Mouse (Mus musculus): Measurements from ENCODE around the gene Jchain.
"Not testable (repeated sequence)": the region's sequence is repeated elsewhere in the genome, so short reads cannot be mapped to it uniquely, and the experiment has no call there.

Jchain gene

DNA sequence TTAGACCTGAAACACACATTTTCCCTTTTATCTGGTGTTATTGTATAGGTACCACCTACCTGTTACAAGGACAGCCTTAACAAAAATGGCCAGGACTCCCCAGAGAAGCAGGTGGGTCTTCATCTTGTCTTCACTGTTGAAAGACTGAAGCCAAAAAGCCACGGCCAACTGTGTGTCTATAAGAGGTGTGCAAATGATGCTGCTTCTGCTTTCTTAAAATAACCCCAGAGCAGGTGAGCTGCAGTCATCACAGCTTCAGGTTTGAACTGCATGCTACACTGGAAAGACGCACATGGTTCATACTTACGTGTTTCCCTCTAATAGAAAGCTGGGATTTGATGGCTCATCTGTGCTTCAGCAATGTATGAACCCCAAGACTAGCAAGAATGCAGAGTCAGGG, at the start of gene Jchain:
Gene Jchain, minus strand, starts transcription at position 235 of the 400 bp plus-strand sequence.
- no peak for DNase-seq (ENCODE audit: low spot score)

DNA sequence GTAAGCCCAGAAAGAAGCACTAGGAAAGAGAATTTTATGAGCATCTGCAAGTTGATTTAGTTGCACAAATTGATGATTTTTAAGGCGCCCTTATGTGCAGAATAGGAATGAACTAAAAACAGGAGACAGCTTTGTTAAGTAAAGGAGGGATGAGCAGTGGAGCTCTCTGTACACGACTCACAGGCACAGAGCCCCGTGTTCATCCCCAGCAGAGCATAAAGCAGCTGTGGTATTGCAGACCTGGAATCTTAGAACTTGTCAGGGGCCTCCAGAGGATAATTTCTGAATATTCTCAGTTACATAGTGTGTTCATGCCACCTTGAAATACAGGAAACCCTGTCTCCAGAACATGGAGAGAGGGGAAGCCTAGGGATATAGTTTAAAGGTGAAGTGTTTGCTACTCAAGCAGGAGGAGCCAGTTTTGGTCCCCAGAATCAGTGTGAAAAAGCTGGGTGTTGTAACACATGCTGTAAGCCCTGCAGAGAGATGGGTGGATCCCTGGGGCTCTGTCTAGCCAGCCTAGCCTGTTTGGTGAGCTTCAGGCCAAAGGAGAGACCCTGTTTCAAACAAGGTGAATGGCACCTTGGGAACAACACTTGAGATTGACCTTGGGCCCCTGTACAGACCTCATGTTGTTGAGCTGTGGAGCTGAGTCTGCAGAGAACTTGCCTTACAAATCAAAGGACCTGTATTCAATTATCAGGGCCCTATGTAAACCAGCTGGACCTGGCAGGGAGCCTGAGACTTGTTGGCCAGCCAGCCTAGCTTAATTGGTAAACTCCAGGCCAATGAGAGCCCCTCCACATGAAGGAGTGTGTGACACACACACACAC, 48.0 kb upstream of the Jchain start:
- DNase-seq (ENCODE audit: low spot score) = no peak

DNA sequence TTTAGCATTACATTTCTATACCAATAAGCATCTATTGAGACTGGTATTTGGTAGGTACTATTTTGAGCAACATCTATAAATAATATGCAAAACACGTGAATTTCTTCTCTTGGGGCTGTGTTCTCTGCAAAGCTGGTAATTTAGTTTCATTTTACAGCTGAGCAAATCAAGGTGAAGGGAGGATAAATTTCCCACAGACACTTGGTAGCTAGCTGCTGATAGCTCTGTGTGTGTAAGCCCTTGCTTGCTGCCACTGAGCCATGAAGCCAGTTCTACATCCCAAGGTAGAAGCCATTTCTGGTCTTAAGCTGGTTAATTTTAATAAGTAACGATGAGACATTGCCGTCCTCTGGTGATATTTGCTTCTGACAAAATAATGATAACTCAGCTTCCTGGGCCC, 47.1 kb upstream of the Jchain start:
- no peak for DNase-seq (ENCODE audit: low spot score)

DNA sequence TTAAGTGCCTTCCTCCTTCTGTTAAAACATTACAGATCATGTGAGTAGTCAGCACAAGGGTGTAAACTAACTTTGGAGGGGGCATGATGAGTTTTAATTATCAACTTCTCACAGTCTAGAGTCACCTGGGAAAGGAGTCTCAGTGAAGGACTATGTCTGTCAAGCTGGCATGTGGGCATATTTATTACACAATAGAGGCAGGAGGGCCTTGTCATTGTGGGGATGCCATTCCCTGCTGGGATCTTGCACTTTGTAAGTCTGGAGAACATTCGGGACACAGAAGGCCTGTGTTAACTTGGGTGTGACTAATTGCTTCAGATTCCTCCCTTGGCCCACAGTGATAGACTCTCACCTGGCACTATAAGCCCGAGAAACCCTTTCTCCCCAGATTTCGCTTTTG, 41.9 kb upstream of the Jchain start:
- no peak for DNase-seq (ENCODE audit: low spot score)

DNA sequence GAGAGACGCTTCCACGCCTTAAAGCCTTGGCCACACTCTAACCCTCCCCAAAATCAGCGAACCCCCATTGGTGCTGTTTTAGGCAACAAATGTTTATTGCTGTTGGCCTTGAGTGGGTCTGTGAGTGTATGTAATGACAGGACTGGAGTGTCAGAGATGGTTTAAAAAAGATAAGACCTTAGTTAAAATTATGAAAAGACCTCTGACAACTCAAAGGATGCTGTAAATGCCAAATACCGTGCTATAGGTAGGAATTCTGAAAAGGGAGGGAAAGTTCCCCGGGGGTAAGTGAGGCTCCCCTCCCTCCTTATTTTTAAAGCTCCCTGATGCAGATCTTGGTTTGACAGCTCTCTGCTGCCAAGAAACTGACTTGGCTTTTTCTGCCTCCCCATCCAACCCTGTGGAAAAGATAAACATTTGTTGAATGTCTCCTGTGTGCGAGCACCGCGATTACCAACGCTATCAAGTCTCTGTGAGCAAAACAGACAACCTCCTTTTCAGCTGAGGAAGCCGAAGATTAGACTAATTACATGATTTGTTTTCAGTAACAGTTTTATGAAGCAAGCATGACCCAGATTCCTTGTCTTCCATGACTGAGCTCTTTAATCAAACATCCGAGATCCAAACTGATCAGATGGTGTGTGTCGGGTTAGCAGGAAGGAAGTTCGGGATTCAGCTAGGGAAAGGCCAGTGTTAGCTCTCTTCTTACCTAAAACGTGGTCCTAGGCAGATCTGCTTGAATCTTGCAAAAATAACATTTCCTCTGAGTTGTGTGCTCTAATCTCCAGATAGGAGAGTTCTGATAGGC, 38.5 kb upstream of the Jchain start:
- no peak for DNase-seq (ENCODE audit: low spot score)

DNA sequence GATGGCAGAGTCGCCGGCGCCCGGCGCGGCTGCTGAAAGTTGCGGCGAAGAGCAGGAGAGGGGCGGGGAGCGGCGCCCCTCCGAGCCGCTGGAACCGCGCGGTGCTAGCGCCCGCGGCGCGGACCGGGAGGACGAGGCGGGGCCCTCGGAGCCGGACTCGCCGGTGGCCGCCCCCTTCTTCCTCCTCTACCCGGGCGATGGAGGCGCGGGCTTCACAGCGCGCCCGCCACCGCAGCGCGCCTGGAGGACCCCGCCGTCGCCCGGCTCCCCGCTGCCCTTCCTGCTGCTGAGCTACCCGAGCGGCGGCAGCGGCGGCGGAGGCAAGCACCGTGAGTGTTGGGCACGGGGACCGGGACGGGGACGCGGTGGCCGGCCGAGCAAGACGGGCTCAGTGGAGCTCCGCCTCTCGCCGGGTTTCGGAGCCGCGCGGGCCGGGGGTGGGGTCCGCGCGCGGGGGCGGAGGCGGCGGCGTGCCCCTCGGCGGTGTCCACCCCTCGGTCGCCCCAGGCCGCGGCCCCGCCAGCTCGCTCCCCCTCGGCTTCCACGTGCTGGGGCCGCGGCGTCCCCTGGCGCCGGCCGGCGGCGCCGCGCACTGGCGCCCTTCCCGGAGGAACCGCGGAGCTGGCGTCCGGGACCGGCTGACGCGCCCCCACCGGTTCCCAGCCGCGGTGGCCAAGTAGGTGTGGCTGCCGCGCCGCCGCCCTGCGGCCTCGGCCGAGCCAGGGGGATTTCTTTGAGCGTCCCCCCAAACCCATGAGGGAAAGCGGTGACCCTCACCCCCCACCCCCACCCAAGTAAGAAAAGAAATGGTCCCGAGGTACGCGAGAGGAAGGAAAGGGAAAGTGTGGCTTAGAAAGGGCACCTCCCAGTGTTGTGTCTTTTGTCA, 37.7 kb upstream of the Jchain start:
- no peak for DNase-seq (ENCODE audit: low spot score)

DNA sequence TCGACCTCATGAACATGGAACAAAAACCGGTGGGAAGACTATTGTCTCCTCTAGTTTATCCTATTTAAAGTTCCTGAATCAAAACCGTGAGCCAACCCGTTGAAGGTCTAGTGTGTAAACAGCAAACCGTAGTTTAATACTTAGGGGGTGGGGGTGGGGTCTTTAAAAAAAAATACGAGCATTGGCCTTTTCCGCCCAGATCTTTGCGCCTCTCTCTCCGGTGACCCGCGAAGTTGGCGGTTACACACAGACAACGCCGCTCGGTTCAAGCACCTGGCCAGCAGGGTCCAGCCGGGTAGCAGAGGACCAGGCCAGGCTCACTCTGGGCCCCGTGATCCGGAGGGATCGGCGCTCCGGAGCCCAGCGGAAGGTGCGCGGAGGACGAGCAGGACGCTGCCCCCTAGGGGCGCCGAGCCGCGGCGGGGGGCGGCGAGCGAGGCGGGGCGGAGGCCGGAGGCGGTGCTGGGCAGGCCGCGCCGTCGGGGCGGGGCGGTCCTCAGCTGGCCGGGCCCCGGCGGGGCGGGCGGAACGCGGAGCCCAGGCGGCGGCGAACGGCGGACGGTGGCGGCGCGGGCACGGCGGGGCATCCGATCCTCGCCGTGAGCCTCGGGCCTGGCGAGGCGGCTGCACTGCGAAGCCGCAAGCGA, 36.9 kb upstream of the Jchain start, which contains the start of gene Rufy3:
Gene Rufy3, plus strand, starts transcription at position 540 of the 647 bp plus-strand sequence.
- peak; percentile 53 for DNase-seq (ENCODE audit: low spot score)

DNA sequence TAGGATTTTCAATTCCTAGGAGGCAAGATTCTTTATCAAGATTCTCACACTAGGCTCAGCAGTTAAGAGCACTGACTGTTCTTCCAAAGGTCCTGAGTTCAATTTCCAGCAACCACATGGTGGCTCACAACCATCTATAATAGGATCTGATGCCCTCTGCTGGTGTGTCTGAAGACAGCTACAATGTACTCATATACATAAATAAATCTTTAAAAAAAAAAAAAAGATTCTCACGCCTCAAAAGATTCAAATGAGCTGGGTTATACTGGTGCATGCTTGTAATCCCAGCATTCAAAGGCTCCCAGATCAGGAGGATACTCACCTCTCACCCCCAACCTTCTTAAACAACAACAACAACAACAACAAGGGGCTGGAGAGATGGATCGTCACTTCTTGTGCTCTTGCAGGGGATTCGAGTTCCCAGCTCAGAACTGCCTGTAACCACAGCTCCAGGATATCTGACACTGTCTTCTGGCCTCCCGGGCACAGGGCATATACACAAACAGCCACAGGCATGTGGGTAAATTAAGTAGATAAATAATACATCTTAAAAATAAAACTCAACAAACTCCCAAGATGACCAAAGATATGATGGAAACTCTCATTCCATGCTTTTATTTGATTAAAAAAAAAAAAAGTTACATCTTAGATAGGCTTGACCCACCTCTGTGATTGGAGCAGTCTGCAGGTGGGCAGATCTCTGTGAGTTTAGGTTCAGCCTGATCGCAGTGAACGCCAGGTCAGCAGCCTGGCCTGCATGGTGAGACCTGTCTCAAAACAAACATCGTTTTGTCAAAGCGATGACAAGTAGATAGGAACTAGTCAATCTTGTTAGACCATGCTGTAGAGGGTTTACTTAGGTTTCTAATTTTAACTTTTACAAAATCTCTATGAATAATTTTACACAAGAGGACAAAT, 35.4 kb upstream of the Jchain start:
- DNase-seq (ENCODE audit: low spot score) = no peak

DNA sequence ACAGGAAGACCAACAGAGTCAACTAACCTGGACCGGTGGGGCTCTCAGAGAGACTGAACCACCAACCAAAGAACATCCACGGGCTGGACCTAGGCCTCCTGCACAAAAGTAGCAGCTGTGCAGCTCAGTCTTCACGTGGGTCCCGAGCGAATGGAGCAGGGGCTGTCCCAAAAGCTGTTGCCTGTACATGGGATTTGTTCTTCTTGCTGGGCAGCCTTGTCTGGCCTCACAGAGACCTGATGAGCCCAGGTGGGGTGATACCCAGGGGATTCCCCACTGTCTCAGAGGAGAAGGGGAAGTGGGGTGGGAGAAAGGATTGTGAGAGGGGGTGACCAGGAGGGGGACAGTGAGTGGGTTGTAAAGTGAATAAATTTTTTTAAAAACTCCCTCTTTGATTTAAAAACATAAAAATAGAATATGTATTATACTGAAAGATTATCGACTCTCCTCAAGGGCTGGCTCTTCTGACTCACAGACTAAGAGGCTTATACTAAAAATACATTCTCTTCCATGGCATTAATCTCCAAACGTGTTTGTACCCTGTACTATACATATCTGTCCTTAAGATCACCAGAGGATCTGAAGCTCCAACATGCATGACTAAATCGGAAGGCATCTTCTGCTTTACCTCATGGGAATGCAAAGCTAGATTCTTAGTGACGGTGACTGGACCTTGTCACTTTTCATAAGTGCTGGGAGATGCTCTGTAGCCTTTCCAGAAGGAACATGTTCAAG, 33.6 kb upstream of the Jchain start:
- DNase-seq (ENCODE audit: low spot score) = no peak

DNA sequence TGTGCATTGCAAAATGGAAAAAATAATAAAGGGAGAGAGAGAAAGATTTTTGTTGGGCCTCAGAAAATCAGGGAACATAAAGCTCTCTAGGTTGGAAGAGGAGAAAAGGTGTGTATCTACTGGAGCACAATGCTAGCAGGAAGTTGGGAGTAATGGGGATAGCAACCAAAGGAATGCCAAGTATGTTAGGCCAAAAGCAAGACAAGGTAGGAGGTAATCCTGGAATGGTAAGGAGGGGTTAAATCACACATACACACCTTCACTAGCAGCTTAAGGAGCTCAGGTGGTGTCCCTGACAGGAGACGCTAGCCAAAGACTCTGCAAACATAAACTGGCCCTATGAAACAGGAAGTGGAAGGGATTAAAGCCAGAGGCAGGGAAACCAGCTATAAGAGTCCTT, 31.3 kb upstream of the Jchain start:
- DNase-seq (ENCODE audit: low spot score) = no peak

DNA sequence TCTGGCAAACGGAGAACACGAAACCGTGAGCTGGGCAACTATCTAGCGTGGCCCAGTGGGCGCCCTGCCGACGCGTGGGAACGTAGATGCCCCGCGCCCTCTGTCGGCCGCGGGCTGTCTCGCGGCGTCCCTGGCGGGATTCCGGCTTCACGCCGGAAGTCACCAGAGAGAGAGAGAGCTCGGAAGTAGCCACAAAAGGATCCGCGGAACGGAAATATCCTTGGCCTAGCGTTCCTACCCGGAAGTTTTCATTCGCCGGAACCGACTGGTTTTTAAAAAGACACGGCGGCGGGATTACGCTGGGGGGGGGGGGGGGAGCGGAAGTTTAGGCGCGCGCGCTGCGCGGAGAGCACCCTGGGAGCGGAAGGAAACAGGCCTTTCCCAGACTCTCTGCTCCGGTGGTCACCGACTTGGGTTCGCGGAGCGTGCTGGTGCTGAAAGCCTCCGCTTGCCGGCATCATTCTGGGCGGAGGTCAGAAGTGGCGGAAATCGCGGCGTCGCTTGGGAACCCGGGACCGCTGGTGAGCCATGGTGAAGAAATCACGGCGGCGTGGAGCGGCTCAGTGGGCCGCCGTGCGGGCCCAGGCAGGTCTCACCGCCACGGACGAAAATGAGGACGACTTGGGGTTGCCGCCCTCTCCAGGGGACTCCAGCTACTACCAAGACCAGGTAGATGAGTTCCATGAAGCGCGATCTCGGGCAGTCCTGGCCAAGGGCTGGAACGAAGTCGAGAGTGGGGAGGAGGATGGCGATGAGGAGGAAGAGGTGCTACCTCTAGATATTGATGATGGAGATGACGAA, 26.6 kb upstream of the Jchain start, which contains the start of gene Utp3:
Gene Utp3, plus strand, starts transcription at position 377 of the 801 bp plus-strand sequence.
- DNase-seq (ENCODE audit: low spot score) = peak; percentile 58

DNA sequence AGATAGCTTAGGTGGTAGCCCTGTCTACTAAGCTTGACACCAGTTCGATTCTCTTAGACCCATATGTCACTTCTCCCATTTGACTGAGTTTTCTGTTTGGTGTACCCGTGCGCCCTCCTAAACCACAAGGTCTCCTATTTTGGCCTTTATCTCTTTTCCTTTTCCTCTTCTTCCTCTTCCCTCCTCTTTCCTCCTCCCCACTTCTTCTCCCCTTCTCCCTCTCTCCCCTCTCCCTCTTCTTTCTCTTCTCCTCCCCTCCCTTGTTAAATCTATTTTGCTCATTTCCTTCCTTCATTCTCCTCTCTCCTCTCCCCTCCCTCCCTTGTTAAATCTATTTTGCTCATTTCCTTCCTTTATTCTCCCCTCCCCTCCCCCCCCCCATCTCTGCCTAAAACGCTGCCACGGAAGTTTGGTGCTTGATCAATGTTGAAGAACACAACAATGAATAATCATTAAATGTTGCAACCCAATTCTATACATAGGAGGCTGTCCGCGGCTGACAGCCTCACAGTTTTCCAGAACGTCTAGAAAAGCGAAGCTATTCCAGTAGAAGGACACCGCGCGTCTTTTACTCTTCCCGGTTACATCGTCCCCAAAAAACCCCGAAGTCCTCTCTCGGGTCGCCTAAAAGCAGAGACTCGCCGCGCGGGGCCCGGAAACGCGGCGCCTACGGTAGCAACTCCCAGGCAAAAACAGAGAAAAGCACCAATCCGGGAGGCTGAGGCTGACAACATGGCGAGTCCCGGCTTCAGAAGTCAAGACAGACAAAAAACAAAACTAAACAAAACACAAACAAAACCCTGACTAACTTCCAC, 25.8 kb upstream of the Jchain start:
- no peak for DNase-seq (ENCODE audit: low spot score)

DNA sequence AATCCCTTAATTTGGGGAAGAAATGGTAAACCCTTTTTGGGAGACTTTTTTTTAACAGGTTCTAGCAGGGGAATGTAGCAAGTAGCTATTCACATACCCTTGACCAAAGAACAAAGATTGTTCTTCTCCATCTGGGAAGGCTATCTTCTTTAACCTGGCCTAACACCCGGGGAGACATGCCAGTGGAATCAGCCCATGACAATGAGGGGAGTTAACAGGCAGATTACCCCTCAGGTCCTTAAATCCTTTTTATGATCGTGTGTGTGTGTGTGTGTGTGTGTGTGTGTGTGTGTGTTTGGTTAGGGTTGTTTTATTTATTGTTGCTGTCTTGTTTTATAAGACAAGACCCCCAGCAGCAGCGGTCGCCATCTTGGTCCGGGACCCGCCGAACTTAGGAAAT, 17.8 kb upstream of the Jchain start:
- DNase-seq (ENCODE audit: low spot score) = no peak

DNA sequence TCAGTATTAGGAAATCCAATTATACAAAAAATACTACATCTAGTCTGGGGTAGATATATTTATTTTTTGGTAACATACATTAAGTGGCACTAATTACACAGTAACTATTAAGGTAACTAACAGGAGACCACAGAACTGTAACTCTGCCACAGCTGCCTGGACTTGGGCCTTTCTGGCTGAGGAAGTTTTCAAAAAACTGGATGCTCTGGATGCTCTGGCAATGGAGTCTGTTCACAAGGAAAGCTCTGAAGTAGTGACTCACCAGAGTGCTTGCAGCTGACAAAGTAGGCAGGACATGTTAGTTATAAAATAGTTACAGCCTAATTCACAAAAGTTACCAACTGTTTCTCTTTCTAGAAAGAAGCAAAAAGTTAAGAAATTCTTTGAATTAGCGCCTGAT, 16.7 kb upstream of the Jchain start:
- not testable (repeated sequence) for DNase-seq (ENCODE audit: low spot score)

DNA sequence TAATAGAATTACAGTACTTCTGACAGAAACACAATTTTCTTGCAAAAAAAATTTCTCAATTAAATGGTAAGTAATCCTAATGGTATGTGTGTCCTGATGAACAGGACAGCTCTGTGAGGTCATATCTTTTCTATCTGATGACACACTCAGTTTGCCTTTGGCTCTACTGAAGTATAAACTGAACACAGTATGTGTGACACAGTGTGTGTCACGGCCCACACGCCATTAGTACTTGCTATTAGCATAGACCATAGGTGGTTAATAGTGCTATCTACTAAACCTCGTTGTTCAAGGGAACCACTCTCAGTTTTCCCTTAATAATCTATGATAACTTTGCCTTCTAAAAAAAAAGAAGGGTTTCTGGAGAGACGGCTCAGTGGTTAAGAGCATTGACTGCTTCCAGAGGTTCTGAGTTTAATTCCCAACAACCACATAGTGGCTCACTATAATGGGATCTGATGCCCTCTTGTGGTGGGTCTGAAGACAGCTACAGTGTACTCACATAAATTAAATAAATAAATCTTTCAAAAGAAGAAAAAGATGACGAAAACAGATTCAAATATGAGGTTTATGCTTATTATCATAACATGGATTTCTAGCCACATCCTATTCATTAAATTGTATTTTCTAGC, 15.1 kb upstream of the Jchain start:
- no peak for DNase-seq (ENCODE audit: low spot score)

DNA sequence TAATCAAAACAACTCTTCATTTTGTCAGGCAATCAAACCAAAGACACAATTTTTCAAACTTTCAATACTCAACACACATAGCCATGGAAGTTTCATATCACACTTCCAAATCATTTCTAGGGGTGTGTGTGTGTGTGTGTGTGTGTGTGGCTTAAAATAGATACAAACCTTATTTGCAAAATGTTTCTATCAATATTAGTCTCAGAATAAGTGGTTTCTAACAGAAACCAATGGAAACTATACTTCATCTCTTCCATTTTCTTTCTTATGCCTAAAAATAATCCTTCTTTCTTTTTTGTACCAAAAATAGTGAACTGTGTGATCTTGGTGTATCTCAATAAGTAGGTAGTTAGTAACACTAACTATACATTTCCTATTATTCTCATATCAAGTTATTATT, 13.2 kb upstream of the Jchain start:
- DNase-seq (ENCODE audit: low spot score) = no peak

DNA sequence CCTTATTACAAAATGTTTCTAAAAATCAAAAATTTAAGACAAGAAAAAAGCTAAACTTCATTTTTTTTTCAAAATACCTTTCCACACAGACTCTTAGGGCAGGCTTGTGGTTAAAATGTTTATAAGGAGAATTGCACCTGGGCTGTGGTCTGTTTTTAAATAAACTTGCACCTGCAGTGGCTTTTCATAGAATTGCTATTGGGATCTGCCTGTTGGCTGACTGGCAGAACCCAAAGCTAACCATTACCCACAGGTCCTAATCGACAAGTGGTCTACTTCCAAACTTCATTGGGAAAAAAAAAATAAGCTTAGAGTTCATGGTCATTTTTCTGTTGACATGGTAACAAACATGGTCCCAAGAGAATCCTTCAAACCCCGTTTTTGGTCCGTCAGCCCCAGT, 7.0 kb upstream of the Jchain start:
- DNase-seq (ENCODE audit: low spot score) = no peak

DNA sequence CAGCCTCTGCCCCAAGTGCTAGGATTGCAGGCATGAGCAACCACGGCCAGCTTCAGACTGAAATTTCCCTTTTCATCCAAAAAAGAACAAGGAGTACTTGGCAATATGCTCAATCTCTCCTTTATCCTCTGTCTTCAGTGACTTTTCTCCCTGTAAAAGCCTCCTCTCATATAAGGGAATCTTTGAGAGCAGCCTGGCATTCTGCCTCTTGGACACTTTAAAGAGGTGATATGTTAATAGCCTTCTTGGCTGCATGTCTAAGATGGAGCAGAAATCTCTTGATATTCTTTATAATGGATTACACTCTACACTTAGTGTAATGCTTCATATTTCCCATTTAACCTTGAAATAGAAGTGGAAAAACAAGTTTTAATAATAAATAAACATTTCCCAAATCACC, 3.2 kb upstream of the Jchain start:
- DNase-seq (ENCODE audit: low spot score) = no peak

All from urinary bladder, postnatal 10 days (tissue).